Mouse (Mus musculus) inflammation-experienced regulatory T-cells, adult 16 weeks (primary cell): ENCODE data around the gene Angel2. TPM values are rescaled to one million over a fixed set of nuclear protein-coding genes. Genes with fewer than 3 reads are reported as not detected.

Source experiments
- polyA plus RNA-seq: library from polyadenylated mRNA; unstranded; fragments of 100-300 nt; shearing (Covaris generic); gene quantifications from one replicate; pipeline ENCODE4 v1.2.1, GENCODE M21; 2017

Gene Angel2
- polyA plus RNA-seq = 92.5 TPM

GRCm38 (mm10) chr1:190924812-190925211, at the start of gene Angel2:
Gene Angel2 (plus strand): TSS chr1:190925112.

GRCm38 (mm10) chr1:190911415-190912123, 13.3 kb upstream of the Angel2 start, which contains the start of gene Rps6kc1:
Gene Rps6kc1 (minus strand): TSS chr1:190911770.

GRCm38 (mm10) chr1:190979100-190979563, 54.2 kb downstream of the Angel2 start, which contains the start of gene Vash2:
Gene Vash2 (minus strand): TSS chr1:190979296.

Other genes starting within 250 kb of the Angel2 start
- gene Rps6kc1, start 13.3 kb upstream of the Angel2 start, polyA plus RNA-seq = 18.8 TPM
- gene Vash2, start 54.2 kb downstream of the Angel2 start, polyA plus RNA-seq = 0.37 TPM
- gene Flvcr1, start 101.0 kb downstream of the Angel2 start, polyA plus RNA-seq = 8.5 TPM
- gene Spata45, start 111.5 kb downstream of the Angel2 start, polyA plus RNA-seq = not detected
- 14.1 TPM for gene Tatdn3, start 137.8 kb downstream of the Angel2 start, polyA plus RNA-seq
- 2.0 TPM for gene Nsl1, start 137.9 kb downstream of the Angel2 start, polyA plus RNA-seq
- gene Batf3, start 172.7 kb downstream of the Angel2 start, polyA plus RNA-seq = 0.38 TPM
- not detected for gene Fam71a, start 239.7 kb downstream of the Angel2 start, polyA plus RNA-seq